Mouse (Mus musculus): ENCODE results near the gene Ctdspl.

- TF ChIP-seq E2F4 (IDR thresholded peaks at IDR 0.05; ENCODE audit: insufficient read depth) (no peak), USF1 (IDR thresholded peaks at IDR 0.05; ENCODE audit: low read depth) (no peak)
Observed at GRCm38 (mm10) chr9:119029568-119029967, 103.3 kb downstream of the Ctdspl start.

Data from myocyte (in vitro differentiated cells).